In the genomic region with DNA sequence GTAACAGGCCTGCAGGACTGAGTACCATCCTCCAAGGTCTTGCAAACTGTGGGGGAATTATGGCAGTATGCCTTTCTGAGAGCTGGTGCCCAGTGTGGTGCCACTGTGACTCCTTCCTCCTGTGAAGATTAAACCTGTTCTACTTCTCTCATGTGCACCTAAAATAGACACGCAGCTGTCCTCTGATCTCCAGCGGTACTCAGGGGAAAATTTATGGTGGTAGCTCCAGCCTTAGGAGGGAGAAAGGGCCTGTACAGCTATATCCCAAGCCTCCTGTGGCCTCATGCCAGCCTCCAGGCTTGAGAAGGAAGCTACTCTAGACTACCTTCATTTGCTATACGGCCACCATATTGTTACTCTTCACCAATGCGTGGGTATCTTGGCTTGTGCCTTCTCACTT, we compare ENCODE assay signal across 25 mouse cellular contexts.
DNase-seq lines count a peak whose midpoint lies in the region; ATAC-seq and TF ChIP-seq lines count a peak whose summit lies in the region.
"Had no signal": no experiment of that assay in that cellular context is flagged by ENCODE, and none has a peak within 500 bp of the region (broad histone marks: within the 10 kb centered on the region; RNA-seq: fewer than 3 reads in every experiment).

No protein-coding gene starts in this region.

- no peak overlapping the region for H3K9ac ChIP-seq in hindbrain, postnatal 0 days (replicated peaks; ENCODE audit: low read length)
- H3K9ac ChIP-seq: embryonic facial prominence, embryonic 12.5 days; embryonic facial prominence, embryonic 15.5 days; forebrain, embryonic 12.5 days; forebrain, embryonic 15.5 days; hindbrain, embryonic 13.5 days had no signal

- no peaks in the 10 kb centered on the region for H3K9me3 ChIP-seq in hindbrain, postnatal 0 days (ENCODE audit: low read length)
- H3K9me3 ChIP-seq: embryonic facial prominence, embryonic 12.5 days; embryonic facial prominence, embryonic 15.5 days; forebrain, embryonic 12.5 days; forebrain, embryonic 15.5 days; hindbrain, embryonic 13.5 days had no signal

- no peaks in the 10 kb centered on the region for H3K36me3 ChIP-seq in hindbrain, postnatal 0 days (ENCODE audit: insufficient read depth, low read length)
- H3K36me3 ChIP-seq: embryonic facial prominence, embryonic 12.5 days; embryonic facial prominence, embryonic 15.5 days; forebrain, embryonic 12.5 days; forebrain, embryonic 15.5 days; G1E; hindbrain, embryonic 13.5 days had no signal

- DNase-seq in gastrocnemius, adult 18-20 months (ENCODE audit: low spot score), result peak; percentile 50
- DNase-seq in gastrocnemius, postnatal 4 days (ENCODE audit: low spot score in 2 of 2), result no peak
- DNase-seq in gastrocnemius, adult 8-10 months (ENCODE audit: low spot score in 2 of 2), result peak; percentile 31 to 44
- peak; percentile 34 for DNase-seq in gastrocnemius, postnatal 25 days
- DNase-seq in right cerebral cortex, postnatal 36 days (ENCODE audit: low spot score in 2 of 2), result no peak
- no peak for DNase-seq in hindbrain, postnatal 0 days (ENCODE audit: low spot score)
- DNase-seq in right cerebral cortex, adult 2 months (ENCODE audit: low spot score in 2 of 2), result no peak
- DNase-seq: adrenal gland, postnatal 10 days; adrenal gland, postnatal 36 days; B cell, adult 2 months; cerebellum, adult 2 months; cerebellum, adult 9-11 months; cerebellum, postnatal 25 days; kidney, adult 18-20 months had no signal

- H3K4me2 ChIP-seq in hindbrain, postnatal 0 days (ENCODE audit: low read depth, low read length), result no peak overlapping the region
- H3K4me2 ChIP-seq: embryonic facial prominence, embryonic 12.5 days; embryonic facial prominence, embryonic 15.5 days; forebrain, embryonic 12.5 days; forebrain, embryonic 15.5 days; heart, embryonic 11.5 days; hindbrain, embryonic 13.5 days had no signal

- 96% methylated on average over 4 of the region's 4 CpGs for WGBS in hindbrain, postnatal 0 days

- H3K27me3 ChIP-seq in hindbrain, postnatal 0 days (ENCODE audit: insufficient read depth, low read length), result no peaks in the 10 kb centered on the region
- H3K27me3 ChIP-seq: embryonic facial prominence, embryonic 12.5 days; embryonic facial prominence, embryonic 15.5 days; forebrain, embryonic 12.5 days; forebrain, embryonic 15.5 days; hindbrain, embryonic 13.5 days; Patski had no signal

- H3K4me1 ChIP-seq in hindbrain, postnatal 0 days (ENCODE audit: insufficient read depth, low read length), result no peaks in the 10 kb centered on the region
- H3K4me1 ChIP-seq: embryonic facial prominence, embryonic 12.5 days; embryonic facial prominence, embryonic 15.5 days; forebrain, embryonic 15.5 days; hindbrain, embryonic 13.5 days had no signal

- H3K27ac ChIP-seq in hindbrain, postnatal 0 days, result no peak overlapping the region
- H3K27ac ChIP-seq: embryonic facial prominence, embryonic 12.5 days; embryonic facial prominence, embryonic 15.5 days; forebrain, embryonic 12.5 days; forebrain, embryonic 15.5 days; hindbrain, embryonic 13.5 days had no signal

- TF ChIP-seq CTCF in hindbrain, postnatal 0 days (IDR thresholded peaks at IDR 0.05; ENCODE audit: low read depth), result no peak

- H3K4me3 ChIP-seq in hindbrain, postnatal 0 days (ENCODE audit: low read length), result no peak overlapping the region
- H3K4me3 ChIP-seq: embryonic facial prominence, embryonic 12.5 days; embryonic facial prominence, embryonic 15.5 days; forebrain, embryonic 12.5 days; forebrain, embryonic 15.5 days; hindbrain, embryonic 13.5 days had no signal

- no peak for ATAC-seq in hindbrain, postnatal 0 days
- ATAC-seq: forebrain, embryonic 15.5 days; hindbrain, embryonic 16.5 days; inflammation-experienced regulatory T-cells, adult 6 months; intestine, embryonic 16.5 days; Patski had no signal

Comparison
In these comparisons a context has a peak if more than half of its experiments do, and no peak if none do; other contexts are left out.
1. DNase-seq: peak in gastrocnemius, adult 18-20 months (single experiment), gastrocnemius, adult 8-10 months (2 of 2) and gastrocnemius, postnatal 25 days (single experiment); none in gastrocnemius, postnatal 4 days (0 of 2), right cerebral cortex, postnatal 36 days (0 of 2), hindbrain, postnatal 0 days (single experiment) and right cerebral cortex, adult 2 months (0 of 2).